Mouse (Mus musculus) intestine, embryonic 16.5 days (tissue): ENCODE results near the gene Amh. TPM values are rescaled to one million over a fixed set of nuclear protein-coding genes. Genes with fewer than 3 reads are reported as not detected.

ENCODE experiments used
- ATAC-seq: fragments of 200-750 bp; cut with Nextera tagmentation; 2 replicates; pipeline ENCODE4 v1.8.0; 2017; ENCODE audit warnings: moderate TSS enrichment, moderate library complexity
- H3K27ac ChIP-seq: fragments of 300-500 bp; sonication (generic); 2 replicates; pipeline ENCODE4 v1.5.1; 2014; ENCODE audit warnings: mild to moderate bottlenecking, low read length
- H3K27me3 ChIP-seq: fragments of 300-500 bp; sonication (generic); replicated peaks from 2 replicates; pipeline ENCODE4 v1.6.1; 2014; ENCODE audit warnings: low read length, control low read depth, mixed read lengths; ENCODE audit not compliant: control insufficient read depth, insufficient read depth
- H3K36me3 ChIP-seq: fragments of 300-500 bp; sonication (generic); 2 replicates; pipeline ENCODE4 v1.6.1; 2014; ENCODE audit warnings: low read length, control low read depth; ENCODE audit not compliant: control insufficient read depth, insufficient read depth
- H3K4me1 ChIP-seq: fragments of 300-500 bp; sonication (generic); 2 replicates; pipeline ENCODE4 v1.6.1; 2014; ENCODE audit warnings: low read length, control low read depth, mixed read lengths; ENCODE audit not compliant: control insufficient read depth, insufficient read depth
- H3K4me2 ChIP-seq: fragments of 300-500 bp; sonication (generic); 2 replicates; pipeline ENCODE4 v1.6.1; 2014; ENCODE audit warnings: low read depth, low read length, control low read depth
- H3K4me3 ChIP-seq: fragments of 300-500 bp; sonication (generic); 2 replicates; pipeline ENCODE4 v1.5.1; 2014; ENCODE audit warnings: mild to moderate bottlenecking, low read length
- H3K9ac ChIP-seq: fragments of 300-500 bp; sonication (generic); 2 replicates; pipeline ENCODE4 v1.6.1; 2014; ENCODE audit warnings: low read depth, low read length
- H3K9me3 ChIP-seq: fragments of 300-500 bp; sonication (generic); 2 replicates; pipeline ENCODE4 v1.6.1; 2016; ENCODE audit warnings: low read length, control low read depth; ENCODE audit not compliant: control insufficient read depth
- WGBS: fragments of 180-500 bp; shearing (Covaris S2); extraction: QIAGEN DNeasy Blood & Tissue Kit; methylation state at CpG from one replicate; pipeline ENCODE4 v1.1.7; 2014; 5-methylcytosine and 5-hydroxymethylcytosine counted together
- polyA plus RNA-seq: library from polyadenylated mRNA; unstranded; fragments of >200 nt; fragmentation: Nextera tagmentation; extraction: Ambion mirVana; gene quantifications from 2 replicates; pipeline ENCODE4 v1.2.1, GENCODE M21; 2015

The Amh gene
- polyA plus RNA-seq, 1 experiment from 2014 or later: 0.10 TPM

- H3K27me3 ChIP-seq: no peaks in the 10 kb centered on the region
- no peak overlapping the region for H3K4me3 ChIP-seq
- no peak overlapping the region for H3K4me2 ChIP-seq
- no peaks in the 10 kb centered on the region for H3K4me1 ChIP-seq
- no peak for ATAC-seq
- H3K9ac ChIP-seq: no peak overlapping the region
- WGBS: 45% methylated on average over 2 of the region's 2 CpGs
- no peak overlapping the region for H3K27ac ChIP-seq
- H3K36me3 ChIP-seq: no peaks in the 10 kb centered on the region
- H3K9me3 ChIP-seq: no peaks in the 10 kb centered on the region
These were observed 16.9 kb downstream of the Amh start for GRCm38 (mm10) chr10:80821991-80822390.

DNA sequence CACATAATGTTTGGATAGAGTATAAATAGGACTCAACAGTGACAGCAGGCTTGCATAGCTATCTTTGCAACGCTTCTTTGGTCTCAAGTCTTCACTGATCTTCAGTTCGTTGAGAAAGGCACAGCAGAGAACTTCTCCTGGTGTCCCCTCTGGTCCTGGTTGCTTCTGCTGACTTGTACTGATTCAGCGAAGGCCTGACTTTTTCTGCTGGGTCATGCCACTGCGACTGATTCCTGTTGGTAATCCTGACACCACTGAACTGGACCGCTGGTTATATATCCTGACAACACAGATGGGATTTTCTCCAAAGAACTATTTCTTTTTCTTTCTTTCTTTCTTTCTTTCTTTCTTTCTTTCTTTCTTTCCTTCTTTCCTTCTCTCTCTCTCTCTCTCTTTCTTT, 17.5 kb downstream of the Amh start:
- H3K4me1 ChIP-seq: no peaks in the 10 kb centered on the region
- H3K4me2 ChIP-seq: no peak overlapping the region
- H3K27ac ChIP-seq: no peak overlapping the region
- ATAC-seq: no peak
- H3K4me3 ChIP-seq: no peak overlapping the region
- H3K9me3 ChIP-seq: no peaks in the 10 kb centered on the region
- WGBS: 93% methylated on average over 5 of the region's 5 CpGs
- H3K36me3 ChIP-seq: no peaks in the 10 kb centered on the region
- H3K27me3 ChIP-seq: no peaks in the 10 kb centered on the region
- H3K9ac ChIP-seq: no peak overlapping the region

GRCm38 (mm10) chr10:80823316-80823715, 18.3 kb downstream of the Amh start:
- Histone ChIP-seq H3K9ac (no peak overlapping the region), H3K27ac (no peak overlapping the region), H3K27me3 (no peaks in the 10 kb centered on the region), H3K4me3 (no peak overlapping the region), H3K4me1 (peaks cover 7% of the 10 kb centered on the region; the same call in 1 of the 2 replicates), H3K4me2 (no peak overlapping the region), H3K9me3 (no peaks in the 10 kb centered on the region), H3K36me3 (no peaks in the 10 kb centered on the region; the same call in 1 of the 2 replicates)
- ATAC-seq: no peak
- WGBS: 73% methylated on average over 1 of the region's 1 CpGs

- Histone ChIP-seq H3K9ac (no peak overlapping the region), H3K4me2 (no peak overlapping the region), H3K36me3 (no peaks in the 10 kb centered on the region; the same call in 1 of the 2 replicates), H3K4me1 (peaks cover 7% of the 10 kb centered on the region), H3K27me3 (no peaks in the 10 kb centered on the region), H3K27ac (no peak overlapping the region), H3K9me3 (no peaks in the 10 kb centered on the region), H3K4me3 (no peak overlapping the region)
- 63% methylated on average over 8 of the region's 8 CpGs for WGBS
- no peak for ATAC-seq
These were observed 19.0 kb downstream of the Amh start for GRCm38 (mm10) chr10:80823847-80824643.

GRCm38 (mm10) chr10:80824827-80825226, 19.8 kb downstream of the Amh start:
- Histone ChIP-seq H3K9ac (no peak overlapping the region), H3K4me1 (peaks cover 13% of the 10 kb centered on the region), H3K4me2 (no peak overlapping the region), H3K36me3 (no peaks in the 10 kb centered on the region; the same call in 1 of the 2 replicates), H3K9me3 (no peaks in the 10 kb centered on the region), H3K27me3 (no peaks in the 10 kb centered on the region), H3K27ac (no peak overlapping the region), H3K4me3 (no peak overlapping the region)
- no peak for ATAC-seq
- WGBS: 63% methylated on average over 2 of the region's 2 CpGs

DNA sequence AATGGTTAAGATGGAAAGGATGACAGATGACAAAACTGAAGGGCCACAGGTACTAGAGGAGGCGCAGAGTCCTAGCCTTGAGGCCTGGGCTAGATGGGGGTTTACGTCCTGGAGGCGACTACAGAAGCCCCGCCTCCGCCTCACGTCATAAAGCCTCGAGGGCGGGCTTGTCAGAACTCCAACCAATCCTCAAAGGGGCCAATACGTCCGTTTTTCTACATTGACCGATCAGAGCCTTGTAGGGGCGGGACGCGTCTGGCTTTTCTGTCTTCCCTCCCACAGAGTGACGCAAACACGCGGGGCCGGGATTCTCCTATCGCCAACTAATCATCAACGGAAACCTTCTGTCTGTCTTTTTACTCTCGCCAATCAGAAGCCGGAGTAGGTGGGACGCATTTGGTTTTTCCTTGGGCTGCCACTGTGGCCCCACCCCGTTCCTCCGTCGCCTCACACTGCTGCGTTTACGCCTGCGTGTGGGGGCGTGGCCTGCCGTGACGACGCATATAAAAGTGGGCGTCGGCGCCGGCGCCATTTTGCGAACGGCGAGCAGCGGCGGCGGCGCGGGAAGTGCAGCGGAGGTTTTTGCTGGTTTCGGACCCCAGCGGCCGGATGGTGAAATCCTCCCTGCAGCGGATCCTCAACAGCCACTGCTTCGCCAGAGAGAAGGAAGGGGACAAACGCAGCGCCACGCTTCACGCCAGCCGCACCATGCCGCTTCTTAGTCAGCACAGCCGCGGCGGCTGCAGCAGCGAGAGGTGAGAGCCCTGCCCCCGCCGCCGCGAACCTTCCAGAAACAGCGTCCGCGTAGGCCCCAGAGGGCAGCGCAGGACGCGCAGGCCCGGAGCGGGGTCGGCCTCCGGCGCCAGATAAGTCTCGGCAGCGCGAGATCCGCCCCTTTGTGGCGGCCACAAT, 21.4 kb downstream of the Amh start, which contains the start of gene Oaz1:
Oaz1 (plus strand) TSS at position 506 of the 912 bp plus-strand sequence.
- Histone ChIP-seq H3K4me1 (peaks cover 26% of the 10 kb centered on the region), H3K9ac (peak within 1 kb of the TSS; percentile 94), H3K27me3 (no peaks in the 10 kb centered on the region), H3K4me2 (peak within 1 kb of the TSS; percentile 93), H3K4me3 (peak within 1 kb of the TSS; percentile 73), H3K27ac (peak within 1 kb of the TSS; percentile 91), H3K36me3 (peaks cover 4% of the 10 kb centered on the region; the same call in 1 of the 2 replicates), H3K9me3 (no peaks in the 10 kb centered on the region)
- peak; percentile 98 for ATAC-seq
- WGBS: under 1% methylated on average over 78 of the region's 82 CpGs

DNA sequence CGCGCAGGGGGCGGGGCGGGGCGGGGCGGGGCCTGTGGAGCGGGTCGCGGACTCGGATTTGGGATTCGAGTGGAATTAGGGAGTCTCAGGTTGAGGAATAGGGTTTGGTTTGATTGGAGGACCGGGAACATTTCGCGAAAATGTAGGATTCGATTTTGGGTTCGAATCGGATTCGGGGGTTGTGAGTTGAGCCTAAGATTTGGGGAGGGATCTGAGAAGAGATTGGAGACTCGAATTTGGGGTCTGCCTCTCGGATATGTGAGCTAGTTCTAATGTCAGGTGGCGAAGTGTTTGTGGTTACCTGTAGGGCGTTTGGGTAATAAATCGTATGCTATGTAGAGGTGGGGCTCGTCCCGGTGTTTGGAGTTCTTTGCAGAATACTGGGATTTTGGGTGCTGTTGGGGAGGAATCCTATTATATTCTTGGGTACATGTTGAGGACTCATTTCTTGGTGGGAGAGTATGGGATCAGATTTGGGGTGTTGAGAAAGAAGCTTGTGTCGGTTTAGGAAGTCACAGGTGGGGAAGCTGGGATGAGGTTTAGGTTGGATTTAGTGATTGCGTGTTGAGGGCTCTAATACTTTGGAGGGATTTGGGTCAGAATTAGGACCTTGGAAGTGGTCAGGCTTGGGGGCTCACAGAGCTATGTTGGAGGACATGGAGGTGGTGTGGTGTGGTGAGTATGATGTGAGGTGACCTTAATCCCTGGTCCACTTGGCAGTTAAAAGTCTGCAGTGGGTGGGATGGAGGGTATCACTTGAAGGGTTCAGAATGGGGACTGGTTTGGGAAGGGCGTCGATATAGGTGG, 22.2 kb downstream of the Amh start:
- peak overlapping the region; percentile 93 for H3K4me2 ChIP-seq
- peaks cover 4% of the 10 kb centered on the region; the same call in 1 of the 2 replicates for H3K36me3 ChIP-seq
- WGBS: 6% methylated on average over 28 of the region's 29 CpGs
- H3K4me3 ChIP-seq: peak overlapping the region; percentile 73
- peak overlapping the region; percentile 94 for H3K9ac ChIP-seq
- peaks cover 26% of the 10 kb centered on the region for H3K4me1 ChIP-seq
- H3K9me3 ChIP-seq: no peaks in the 10 kb centered on the region
- no peak for ATAC-seq
- peak overlapping the region; percentile 91 for H3K27ac ChIP-seq
- no peaks in the 10 kb centered on the region for H3K27me3 ChIP-seq

GRCm38 (mm10) chr10:80827870-80828420, 22.9 kb downstream of the Amh start:
- H3K27me3 ChIP-seq: no peaks in the 10 kb centered on the region
- H3K27ac ChIP-seq: no peak overlapping the region
- no peaks in the 10 kb centered on the region for H3K9me3 ChIP-seq
- peaks cover 4% of the 10 kb centered on the region; the same call in 1 of the 2 replicates for H3K36me3 ChIP-seq
- ATAC-seq: no peak
- H3K4me3 ChIP-seq: peak overlapping the region; percentile 73
- WGBS: 66% methylated on average over 10 of the region's 10 CpGs
- H3K4me1 ChIP-seq: peaks cover 26% of the 10 kb centered on the region
- peak overlapping the region; percentile 93 for H3K4me2 ChIP-seq
- H3K9ac ChIP-seq: peak overlapping the region; percentile 94
